Mouse (Mus musculus): Measurements from ENCODE around the gene Prss48.

DNA sequence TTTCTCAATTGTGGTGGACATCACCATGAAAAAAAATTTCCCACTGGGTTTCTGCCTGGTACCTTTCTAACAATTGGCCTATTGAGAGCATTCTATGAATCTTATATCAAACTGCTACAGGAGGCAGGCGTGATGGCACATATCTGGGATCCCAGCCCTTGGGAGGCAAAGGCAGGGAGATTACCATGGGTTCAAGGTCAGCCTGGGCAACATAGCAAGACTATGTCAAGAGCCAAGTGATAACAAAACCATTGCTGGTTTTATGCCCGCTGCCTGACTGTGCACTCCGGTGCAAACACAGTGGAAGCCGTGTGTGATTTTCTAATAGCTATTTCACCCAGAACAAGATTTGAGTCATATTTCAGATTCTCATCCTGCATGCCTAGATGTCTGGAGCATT is 51.4 kb downstream of the Prss48 start:
- TF ChIP-seq POLR2A (IDR thresholded peaks at IDR 0.05; ENCODE audit: control insufficient read depth, low read depth, low read length): no peak
- TF ChIP-seq CTCF (IDR thresholded peaks at IDR 0.05; ENCODE audit: control insufficient read depth, insufficient read depth, insufficient replicate concordance, low read depth, low read length): no peak

All from testis, adult 2 months (tissue).